Mouse (Mus musculus) midbrain, embryonic 12.5 days (tissue): ENCODE measurements around the gene Apoe. TPM values are rescaled to one million over a fixed set of nuclear protein-coding genes. Genes with fewer than 3 reads are reported as not detected.

ENCODE experiments used
- ATAC-seq: fragments of 200-750 bp; cut with Nextera tagmentation; 2 replicates; pipeline ENCODE4 v1.8.0; 2017; ENCODE audit warnings: low read depth, moderate TSS enrichment, moderate library complexity; ENCODE audit not compliant: low FRiP score
- H3K27ac ChIP-seq: fragments of 300-500 bp; sonication (generic); replicated peaks from 2 replicates; pipeline ENCODE4 v1.5.1; 2016; ENCODE audit warnings: mild to moderate bottlenecking
- H3K27me3 ChIP-seq: fragments of 300-500 bp; sonication (generic); 2 replicates; pipeline ENCODE4 v1.6.1; 2016; ENCODE audit warnings: mild to moderate bottlenecking
- H3K36me3 ChIP-seq: fragments of 300-500 bp; sonication (generic); 2 replicates; pipeline ENCODE4 v1.6.1; 2016
- H3K4me1 ChIP-seq: fragments of 300-500 bp; sonication (generic); 2 replicates; pipeline ENCODE4 v1.6.1; 2016
- H3K4me2 ChIP-seq: fragments of 300-500 bp; sonication (generic); replicated peaks from 2 replicates; pipeline ENCODE4 v1.6.1; 2016; ENCODE audit warnings: mild to moderate bottlenecking, moderate library complexity
- H3K4me3 ChIP-seq: fragments of 300-500 bp; sonication (generic); 2 replicates; pipeline ENCODE4 v1.5.1; 2016; ENCODE audit warnings: mild to moderate bottlenecking
- H3K9ac ChIP-seq: fragments of 300-500 bp; sonication (generic); replicated peaks from 2 replicates; pipeline ENCODE4 v1.6.1; 2016; ENCODE audit warnings: mild to moderate bottlenecking, moderate library complexity
- H3K9me3 ChIP-seq: fragments of 300-500 bp; sonication (generic); 2 replicates; pipeline ENCODE4 v1.6.1; 2016; ENCODE audit warnings: mild to moderate bottlenecking
- WGBS: fragments of 180-500 bp; shearing (Covaris S2); methylation state at CpG from one replicate; pipeline ENCODE4 v1.1.7; 2016; 5-methylcytosine and 5-hydroxymethylcytosine counted together
- polyA plus RNA-seq: library from polyadenylated mRNA; unstranded; fragments of >200 nt; fragmentation: Nextera tagmentation; extraction: Ambion mirVana; gene quantifications from 2 replicates; pipeline ENCODE4 v1.2.1, GENCODE M21; 2016

Gene Apoe
- polyA plus RNA-seq, 1 experiment from 2014 or later, result 260 TPM

- no peak overlapping the region for H3K9ac ChIP-seq
- no peak for ATAC-seq
- no peak overlapping the region for H3K4me2 ChIP-seq
- H3K27me3 ChIP-seq, result 0 out of 2 replicates have a peak, but pooled peaks cover 3% of the 10 kb centered on the region
- H3K9me3 ChIP-seq, result no peaks in the 10 kb centered on the region
- peaks cover 5% of the 10 kb centered on the region; the same call in 1 of the 2 replicates for H3K4me1 ChIP-seq
- H3K36me3 ChIP-seq, result no peaks in the 10 kb centered on the region
- H3K4me3 ChIP-seq, result no peak overlapping the region
- WGBS, result 67% methylated on average over 10 of the region's 10 CpGs
- no peak overlapping the region for H3K27ac ChIP-seq
These were observed 27.5 kb downstream of the Apoe start for GRCm38 (mm10) chr7:19671511-19671910.

GRCm38 (mm10) chr7:19668947-19669721 lies 29.9 kb downstream of the Apoe start:
- no peaks in the 10 kb centered on the region for H3K9me3 ChIP-seq
- no peak overlapping the region for H3K27ac ChIP-seq
- H3K4me3 ChIP-seq, result no peak overlapping the region
- peak overlapping the region; percentile 18; the same call in 1 of the 2 replicates for H3K4me2 ChIP-seq
- peak; percentile 64 for ATAC-seq
- 7% methylated on average over 10 of the region's 10 CpGs for WGBS
- H3K36me3 ChIP-seq, result no peaks in the 10 kb centered on the region
- H3K9ac ChIP-seq, result no peak overlapping the region
- peaks cover 12% of the 10 kb centered on the region for H3K4me1 ChIP-seq
- 0 out of 2 replicates have a peak, but pooled peaks cover 3% of the 10 kb centered on the region for H3K27me3 ChIP-seq

GRCm38 (mm10) chr7:19667434-19667833 lies 31.6 kb downstream of the Apoe start:
- no peak overlapping the region for H3K4me3 ChIP-seq
- H3K36me3 ChIP-seq, result no peaks in the 10 kb centered on the region; the same call in 1 of the 2 replicates
- no peak overlapping the region for H3K9ac ChIP-seq
- ATAC-seq, result no peak
- H3K4me1 ChIP-seq, result peaks cover 25% of the 10 kb centered on the region
- no peak overlapping the region for H3K4me2 ChIP-seq
- 81% methylated on average over 2 of the region's 2 CpGs for WGBS
- H3K27me3 ChIP-seq, result 0 out of 2 replicates have a peak, but pooled peaks cover 3% of the 10 kb centered on the region
- no peaks in the 10 kb centered on the region for H3K9me3 ChIP-seq
- no peak overlapping the region for H3K27ac ChIP-seq

GRCm38 (mm10) chr7:19666750-19667149 lies 32.2 kb downstream of the Apoe start:
- H3K27ac ChIP-seq, result no peak overlapping the region
- ATAC-seq, result no peak
- 60% methylated on average over 3 of the region's 3 CpGs for WGBS

GRCm38 (mm10) chr7:19664955-19665841 lies 33.8 kb downstream of the Apoe start, which contains the start of gene Clptm1:
Gene Clptm1 (minus strand): TSS chr7:19665033.
- H3K36me3 ChIP-seq, result peaks cover 7% of the 10 kb centered on the region; the same call in 1 of the 2 replicates
- ATAC-seq, result peak; percentile 88

More at GRCm38 (mm10) chr7:19666750-19667149, 32.2 kb downstream of the Apoe start:
- 0 out of 2 replicates have a peak, but pooled peaks cover 3% of the 10 kb centered on the region for H3K27me3 ChIP-seq
- no peak overlapping the region for H3K9ac ChIP-seq
- peaks cover 25% of the 10 kb centered on the region for H3K4me1 ChIP-seq
- H3K4me2 ChIP-seq, result no peak overlapping the region
- H3K36me3 ChIP-seq, result peaks cover 5% of the 10 kb centered on the region; the same call in 1 of the 2 replicates
- no peaks in the 10 kb centered on the region for H3K9me3 ChIP-seq
- no peak overlapping the region for H3K4me3 ChIP-seq

GRCm38 (mm10) chr7:19664455-19664954 lies 34.5 kb downstream of the Apoe start:
- peaks cover 25% of the 10 kb centered on the region for H3K4me1 ChIP-seq
- 1% methylated on average over 37 of the region's 37 CpGs for WGBS
- no peaks in the 10 kb centered on the region for H3K9me3 ChIP-seq
- H3K27me3 ChIP-seq, result 0 out of 2 replicates have a peak, but pooled peaks cover 3% of the 10 kb centered on the region
- peaks cover 7% of the 10 kb centered on the region; the same call in 1 of the 2 replicates for H3K36me3 ChIP-seq
- ATAC-seq, result peak; percentile 64; the same call in 1 of the 2 replicates
- H3K27ac ChIP-seq, result peak overlapping the region; percentile 93
- H3K4me3 ChIP-seq, result peak overlapping the region; percentile 100
- H3K9ac ChIP-seq, result peak overlapping the region; percentile 99
- H3K4me2 ChIP-seq, result peak overlapping the region; percentile 86

More at GRCm38 (mm10) chr7:19664955-19665841, 33.8 kb downstream of the Apoe start, which contains the start of gene Clptm1:
- peak within 1 kb of the TSS; percentile 93 for H3K27ac ChIP-seq
- peaks cover 25% of the 10 kb centered on the region for H3K4me1 ChIP-seq
- peak within 1 kb of the TSS; percentile 100 for H3K4me3 ChIP-seq
- peak within 1 kb of the TSS; percentile 86 for H3K4me2 ChIP-seq
- peak within 1 kb of the TSS; percentile 99 for H3K9ac ChIP-seq
- 0 out of 2 replicates have a peak, but pooled peaks cover 3% of the 10 kb centered on the region for H3K27me3 ChIP-seq
- under 1% methylated on average over 62 of the region's 63 CpGs for WGBS
- no peaks in the 10 kb centered on the region for H3K9me3 ChIP-seq

- WGBS, result 24% methylated on average over 8 of the region's 8 CpGs
- Histone ChIP-seq H3K9me3 (no peaks in the 10 kb centered on the region), H3K27me3 (0 out of 2 replicates have a peak, but pooled peaks cover 3% of the 10 kb centered on the region), H3K4me1 (peaks cover 20% of the 10 kb centered on the region), H3K4me2 (peak overlapping the region; percentile 86), H3K36me3 (peaks cover 7% of the 10 kb centered on the region; the same call in 1 of the 2 replicates), H3K4me3 (peak overlapping the region; percentile 100), H3K27ac (no peak overlapping the region), H3K9ac (peak overlapping the region; percentile 99)
- no peak for ATAC-seq
These were observed 35.0 kb downstream of the Apoe start for GRCm38 (mm10) chr7:19663940-19664339.

GRCm38 (mm10) chr7:19652614-19653013 lies 46.4 kb downstream of the Apoe start:
- no peak for ATAC-seq
- Histone ChIP-seq H3K27me3 (no peaks in the 10 kb centered on the region), H3K36me3 (peaks cover 72% of the 10 kb centered on the region), H3K9me3 (no peaks in the 10 kb centered on the region), H3K4me1 (no peaks in the 10 kb centered on the region), H3K4me2 (no peak overlapping the region), H3K27ac (no peak overlapping the region), H3K4me3 (no peak overlapping the region), H3K9ac (no peak overlapping the region)
- WGBS, result 100% methylated on average over 2 of the region's 2 CpGs

- Histone ChIP-seq H3K36me3 (peaks cover 79% of the 10 kb centered on the region), H3K4me3 (no peak overlapping the region), H3K9me3 (no peaks in the 10 kb centered on the region), H3K9ac (no peak overlapping the region), H3K27ac (no peak overlapping the region), H3K4me1 (no peaks in the 10 kb centered on the region), H3K27me3 (no peaks in the 10 kb centered on the region), H3K4me2 (no peak overlapping the region)
- WGBS, result 94% methylated on average over 6 of the region's 6 CpGs
- no peak for ATAC-seq
These were observed 47.8 kb downstream of the Apoe start for GRCm38 (mm10) chr7:19651063-19651786.
